Mouse (Mus musculus): ENCODE data around the gene Gabrd. TPM values are rescaled to one million over a fixed set of nuclear protein-coding genes. Genes with fewer than 3 reads are reported as not detected.

Gene Gabrd
- polyA plus RNA-seq, 1 experiment from 2014 or later = 0.16 TPM

DNA sequence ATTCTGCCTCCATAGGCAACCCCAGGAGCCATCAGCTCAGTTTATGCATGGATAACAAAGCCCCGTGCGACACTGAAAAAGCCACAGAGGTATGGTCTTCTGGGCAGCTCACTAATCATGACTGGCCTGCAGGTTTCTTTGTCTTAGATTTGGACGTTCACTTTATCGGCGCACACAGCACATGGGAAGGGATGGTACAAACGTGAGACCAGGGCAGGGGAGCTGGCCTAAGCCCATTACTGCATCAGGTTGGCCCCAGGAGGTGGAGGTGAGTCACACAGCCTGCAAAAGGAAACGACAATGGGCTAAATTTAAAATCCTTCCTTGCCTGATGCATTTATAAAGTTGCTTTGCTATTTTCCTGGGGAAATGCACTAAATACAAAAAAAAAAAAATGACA, 3.2 kb upstream of the Gabrd start:
- Histone ChIP-seq H3K4me3 (ENCODE audit: low read depth, low read length) (no peak overlapping the region), H3K9me3 (replicated peaks; ENCODE audit: control insufficient read depth, low read length) (no peaks in the 10 kb centered on the region), H3K4me2 (no peak overlapping the region), H3K4me1 (ENCODE audit: control insufficient read depth, insufficient read depth, low read length) (peaks cover 7% of the 10 kb centered on the region), H3K9ac (ENCODE audit: low read depth, low read length) (no peak overlapping the region), H3K27me3 (ENCODE audit: control insufficient read depth, insufficient read depth, low read length) (peaks cover 29% of the 10 kb centered on the region), H3K27ac (ENCODE audit: low read depth, low read length) (no peak overlapping the region), H3K36me3 (ENCODE audit: control insufficient read depth, insufficient read depth, low read length) (no peaks in the 10 kb centered on the region)
- ATAC-seq (replicated peaks; ENCODE audit: insufficient number of reproducible peaks, low FRiP score, low TSS enrichment) = no peak
- WGBS (ENCODE audit: insufficient replicate concordance) = 64% methylated on average over 7 of the region's 7 CpGs

- ATAC-seq (replicated peaks; ENCODE audit: insufficient number of reproducible peaks, low FRiP score, low TSS enrichment) = no peak
- H3K4me1 ChIP-seq (ENCODE audit: control insufficient read depth, insufficient read depth, low read length) = peaks cover 7% of the 10 kb centered on the region
- no peak overlapping the region for H3K9ac ChIP-seq (ENCODE audit: low read depth, low read length)
- peak overlapping the region; percentile 77 for H3K4me2 ChIP-seq
- H3K27me3 ChIP-seq (ENCODE audit: control insufficient read depth, insufficient read depth, low read length) = peaks cover 40% of the 10 kb centered on the region
- H3K27ac ChIP-seq (ENCODE audit: low read depth, low read length) = no peak overlapping the region
- H3K36me3 ChIP-seq (ENCODE audit: control insufficient read depth, insufficient read depth, low read length) = no peaks in the 10 kb centered on the region
- peak overlapping the region; percentile 37 for H3K4me3 ChIP-seq (ENCODE audit: low read depth, low read length)
- no peaks in the 10 kb centered on the region for H3K9me3 ChIP-seq (replicated peaks; ENCODE audit: control insufficient read depth, low read length)
- WGBS (ENCODE audit: insufficient replicate concordance) = 3% methylated on average over 9 of the region's 9 CpGs
These were observed 269 bp upstream of the Gabrd start for GRCm38 (mm10) chr4:155398222-155398540.

DNA sequence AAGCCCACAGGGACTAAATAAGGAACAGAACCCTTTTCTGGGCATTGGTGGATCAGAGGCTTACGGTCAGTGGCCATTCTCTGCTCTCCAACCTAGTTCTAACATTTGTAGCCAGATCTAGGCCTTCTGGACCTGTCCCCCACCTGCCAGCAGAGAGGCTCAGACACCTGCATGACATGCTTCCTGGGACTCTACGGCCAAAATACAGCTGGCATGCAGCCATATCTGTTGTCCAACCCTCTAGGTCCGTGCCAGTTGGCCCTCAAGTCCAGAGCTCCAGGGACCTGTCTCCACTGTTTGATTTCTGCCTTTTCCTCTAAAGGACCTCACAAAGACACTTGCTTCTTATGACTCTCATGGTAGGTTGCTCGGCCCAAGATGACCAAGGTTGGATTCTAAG, 1.2 kb downstream of the Gabrd start:
- 79% methylated on average over 4 of the region's 4 CpGs for WGBS (ENCODE audit: insufficient replicate concordance)
- ATAC-seq (replicated peaks; ENCODE audit: insufficient number of reproducible peaks, low FRiP score, low TSS enrichment) = no peak
- peaks cover 7% of the 10 kb centered on the region for H3K4me1 ChIP-seq (ENCODE audit: control insufficient read depth, insufficient read depth, low read length)
- H3K4me2 ChIP-seq = no peak overlapping the region
- H3K9me3 ChIP-seq (replicated peaks; ENCODE audit: control insufficient read depth, low read length) = no peaks in the 10 kb centered on the region
- peaks cover 40% of the 10 kb centered on the region for H3K27me3 ChIP-seq (ENCODE audit: control insufficient read depth, insufficient read depth, low read length)
- no peak overlapping the region for H3K4me3 ChIP-seq (ENCODE audit: low read depth, low read length)
- H3K27ac ChIP-seq (ENCODE audit: low read depth, low read length) = no peak overlapping the region
- H3K36me3 ChIP-seq (ENCODE audit: control insufficient read depth, insufficient read depth, low read length) = no peaks in the 10 kb centered on the region
- no peak overlapping the region for H3K9ac ChIP-seq (ENCODE audit: low read depth, low read length)

GRCm38 (mm10) chr4:155395471-155395870, 2.4 kb downstream of the Gabrd start:
- no peak overlapping the region for H3K4me2 ChIP-seq
- H3K27ac ChIP-seq (ENCODE audit: low read depth, low read length) = no peak overlapping the region
- H3K4me1 ChIP-seq (ENCODE audit: control insufficient read depth, insufficient read depth, low read length) = peaks cover 7% of the 10 kb centered on the region
- H3K27me3 ChIP-seq (ENCODE audit: control insufficient read depth, insufficient read depth, low read length) = peaks cover 40% of the 10 kb centered on the region
- no peak overlapping the region for H3K9ac ChIP-seq (ENCODE audit: low read depth, low read length)
- ATAC-seq (replicated peaks; ENCODE audit: insufficient number of reproducible peaks, low FRiP score, low TSS enrichment) = no peak
- H3K4me3 ChIP-seq (ENCODE audit: low read depth, low read length) = no peak overlapping the region
- H3K9me3 ChIP-seq (replicated peaks; ENCODE audit: control insufficient read depth, low read length) = no peaks in the 10 kb centered on the region
- WGBS (ENCODE audit: insufficient replicate concordance) = 74% methylated on average over 5 of the region's 5 CpGs
- no peaks in the 10 kb centered on the region for H3K36me3 ChIP-seq (ENCODE audit: control insufficient read depth, insufficient read depth, low read length)

DNA sequence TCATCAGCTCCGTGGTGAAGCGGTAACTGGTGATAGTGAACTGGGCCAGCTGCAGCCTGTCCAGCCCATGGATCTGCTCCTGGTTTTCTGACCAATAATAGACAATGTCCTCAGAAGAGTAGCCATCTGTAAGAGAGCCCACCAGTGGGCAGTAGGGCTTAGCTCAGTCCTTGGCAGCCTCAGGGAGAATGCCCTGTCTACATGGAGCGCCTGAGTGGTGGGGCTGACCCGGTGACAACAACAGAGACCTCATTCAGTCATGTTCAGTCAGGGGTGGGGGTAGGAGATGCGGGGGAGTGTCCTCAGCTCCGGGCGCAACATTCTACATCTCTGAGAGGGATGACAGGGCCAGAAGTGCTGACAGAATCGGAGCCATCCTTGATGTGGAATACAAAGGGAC, 10.7 kb downstream of the Gabrd start:
- Histone ChIP-seq H3K36me3 (ENCODE audit: control insufficient read depth, insufficient read depth, low read length) (no peaks in the 10 kb centered on the region), H3K4me2 (no peak overlapping the region), H3K4me1 (ENCODE audit: control insufficient read depth, insufficient read depth, low read length) (no peaks in the 10 kb centered on the region), H3K27me3 (ENCODE audit: control insufficient read depth, insufficient read depth, low read length) (peaks cover 4% of the 10 kb centered on the region; the same call in 1 of the 2 replicates), H3K4me3 (ENCODE audit: low read depth, low read length) (no peak overlapping the region), H3K9ac (ENCODE audit: low read depth, low read length) (no peak overlapping the region), H3K9me3 (replicated peaks; ENCODE audit: control insufficient read depth, low read length) (no peaks in the 10 kb centered on the region), H3K27ac (ENCODE audit: low read depth, low read length) (no peak overlapping the region)
- WGBS (ENCODE audit: insufficient replicate concordance) = 82% methylated on average over 8 of the region's 8 CpGs
- ATAC-seq (replicated peaks; ENCODE audit: insufficient number of reproducible peaks, low FRiP score, low TSS enrichment) = no peak

DNA sequence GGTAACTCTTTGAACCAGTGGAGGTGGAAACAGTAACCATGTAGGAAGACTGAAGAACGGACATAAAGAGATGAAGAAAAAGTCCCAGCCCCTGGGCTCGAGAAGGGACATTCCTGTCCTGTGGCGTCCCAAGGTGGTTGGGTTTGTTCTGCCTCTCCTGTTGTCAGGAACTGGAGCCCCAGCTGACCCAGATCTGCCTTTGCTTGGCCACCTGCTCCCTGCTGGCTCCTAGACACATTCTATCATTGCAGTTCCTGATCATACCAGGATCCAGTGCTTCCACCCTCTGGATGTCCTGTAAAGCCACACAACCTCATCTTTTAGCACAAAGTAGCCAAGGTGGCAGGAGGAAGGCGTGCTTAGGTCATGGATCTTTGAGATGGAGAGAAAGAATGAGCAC, 14.6 kb downstream of the Gabrd start:
- Histone ChIP-seq H3K27ac (ENCODE audit: low read depth, low read length) (no peak overlapping the region), H3K27me3 (ENCODE audit: control insufficient read depth, insufficient read depth, low read length) (peaks cover 8% of the 10 kb centered on the region; the same call in 1 of the 2 replicates), H3K4me2 (no peak overlapping the region), H3K9ac (ENCODE audit: low read depth, low read length) (no peak overlapping the region), H3K36me3 (ENCODE audit: control insufficient read depth, insufficient read depth, low read length) (no peaks in the 10 kb centered on the region), H3K4me3 (ENCODE audit: low read depth, low read length) (no peak overlapping the region), H3K9me3 (replicated peaks; ENCODE audit: control insufficient read depth, low read length) (no peaks in the 10 kb centered on the region), H3K4me1 (ENCODE audit: control insufficient read depth, insufficient read depth, low read length) (no peaks in the 10 kb centered on the region)
- 73% methylated on average over 4 of the region's 4 CpGs for WGBS (ENCODE audit: insufficient replicate concordance)
- no peak for ATAC-seq (replicated peaks; ENCODE audit: insufficient number of reproducible peaks, low FRiP score, low TSS enrichment)

DNA sequence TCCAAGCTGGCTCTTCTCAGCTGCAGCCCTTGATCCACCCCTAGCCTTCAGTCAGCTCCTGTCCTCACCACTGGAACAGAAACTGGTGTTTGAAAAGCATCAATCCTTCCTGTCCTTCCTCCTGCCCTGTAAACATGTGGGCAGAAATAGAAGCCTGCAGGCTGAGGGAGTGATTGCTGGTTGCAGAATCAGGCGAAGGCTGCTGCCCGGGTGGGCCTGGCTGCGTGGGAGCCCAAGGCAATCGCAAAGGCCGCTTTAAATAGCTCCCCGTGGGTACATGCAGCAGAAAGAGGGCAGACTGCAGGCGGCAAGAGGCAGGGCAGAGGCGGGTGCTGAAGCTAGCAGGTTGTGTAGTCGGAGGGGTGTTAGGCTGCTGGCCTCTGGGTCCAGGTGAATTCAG, 15.2 kb downstream of the Gabrd start:
- Histone ChIP-seq H3K4me3 (ENCODE audit: low read depth, low read length) (no peak overlapping the region), H3K4me1 (ENCODE audit: control insufficient read depth, insufficient read depth, low read length) (no peaks in the 10 kb centered on the region), H3K27me3 (ENCODE audit: control insufficient read depth, insufficient read depth, low read length) (peaks cover 11% of the 10 kb centered on the region; the same call in 1 of the 2 replicates), H3K36me3 (ENCODE audit: control insufficient read depth, insufficient read depth, low read length) (no peaks in the 10 kb centered on the region), H3K9me3 (replicated peaks; ENCODE audit: control insufficient read depth, low read length) (no peaks in the 10 kb centered on the region), H3K27ac (ENCODE audit: low read depth, low read length) (no peak overlapping the region), H3K9ac (ENCODE audit: low read depth, low read length) (no peak overlapping the region), H3K4me2 (no peak overlapping the region)
- WGBS (ENCODE audit: insufficient replicate concordance) = 38% methylated on average over 9 of the region's 9 CpGs
- ATAC-seq (replicated peaks; ENCODE audit: insufficient number of reproducible peaks, low FRiP score, low TSS enrichment) = no peak

GRCm38 (mm10) chr4:155381974-155382373, 15.9 kb downstream of the Gabrd start:
- H3K27ac ChIP-seq (ENCODE audit: low read depth, low read length) = no peak overlapping the region
- no peak overlapping the region for H3K9ac ChIP-seq (ENCODE audit: low read depth, low read length)
- no peak overlapping the region for H3K4me2 ChIP-seq
- WGBS (ENCODE audit: insufficient replicate concordance) = 69% methylated on average over 7 of the region's 7 CpGs
- peaks cover 11% of the 10 kb centered on the region; the same call in 1 of the 2 replicates for H3K27me3 ChIP-seq (ENCODE audit: control insufficient read depth, insufficient read depth, low read length)
- H3K9me3 ChIP-seq (replicated peaks; ENCODE audit: control insufficient read depth, low read length) = no peaks in the 10 kb centered on the region
- no peaks in the 10 kb centered on the region for H3K4me1 ChIP-seq (ENCODE audit: control insufficient read depth, insufficient read depth, low read length)
- no peaks in the 10 kb centered on the region for H3K36me3 ChIP-seq (ENCODE audit: control insufficient read depth, insufficient read depth, low read length)
- no peak for ATAC-seq (replicated peaks; ENCODE audit: insufficient number of reproducible peaks, low FRiP score, low TSS enrichment)
- no peak overlapping the region for H3K4me3 ChIP-seq (ENCODE audit: low read depth, low read length)

- ATAC-seq (replicated peaks; ENCODE audit: insufficient number of reproducible peaks, low FRiP score, low TSS enrichment) = no peak
- H3K9me3 ChIP-seq (replicated peaks; ENCODE audit: control insufficient read depth, low read length) = 0 out of 2 replicates have a peak, but pooled peaks cover 2% of the 10 kb centered on the region
- H3K27ac ChIP-seq (ENCODE audit: low read depth, low read length) = no peak overlapping the region
- no peaks in the 10 kb centered on the region for H3K4me1 ChIP-seq (ENCODE audit: control insufficient read depth, insufficient read depth, low read length)
- no peak overlapping the region for H3K9ac ChIP-seq (ENCODE audit: low read depth, low read length)
- H3K4me2 ChIP-seq = no peak overlapping the region
- no peaks in the 10 kb centered on the region for H3K36me3 ChIP-seq (ENCODE audit: control insufficient read depth, insufficient read depth, low read length)
- 68% methylated on average over 5 of the region's 5 CpGs for WGBS (ENCODE audit: insufficient replicate concordance)
- H3K4me3 ChIP-seq (ENCODE audit: low read depth, low read length) = no peak overlapping the region
- peaks cover 2% of the 10 kb centered on the region; the same call in 1 of the 2 replicates for H3K27me3 ChIP-seq (ENCODE audit: control insufficient read depth, insufficient read depth, low read length)
These were observed 25.8 kb downstream of the Gabrd start for GRCm38 (mm10) chr4:155371797-155372735.

Measured in heart, embryonic 11.5 days (tissue).